Mouse (Mus musculus): ENCODE measurements around the gene Dnah10.

Gene Dnah10

GRCm38 (mm10) chr5:124868981-124869380 is 144.1 kb downstream of the Dnah10 start:
- peak in 1 of 2 experiments; percentile 31 for DNase-seq (ENCODE audit: low spot score in 2 of 2)

GRCm38 (mm10) chr5:124872033-124872432 is 147.1 kb downstream of the Dnah10 start:
- no peak for DNase-seq (ENCODE audit: low spot score in 2 of 2)

GRCm38 (mm10) chr5:124873096-124873495 is 148.2 kb downstream of the Dnah10 start:
- no peak for DNase-seq (ENCODE audit: low spot score in 2 of 2)

GRCm38 (mm10) chr5:124873890-124874601 is 149.2 kb downstream of the Dnah10 start:
- no peak for DNase-seq (ENCODE audit: low spot score in 2 of 2)

GRCm38 (mm10) chr5:124879251-124879650 is 154.4 kb downstream of the Dnah10 start:
- DNase-seq (ENCODE audit: low spot score in 2 of 2) = no peak

GRCm38 (mm10) chr5:124879801-124880200 is 154.9 kb downstream of the Dnah10 start:
- no peak for DNase-seq (ENCODE audit: low spot score in 2 of 2)

- no peak for DNase-seq (ENCODE audit: low spot score in 2 of 2)
Observed at GRCm38 (mm10) chr5:124883877-124884276, 159.0 kb downstream of the Dnah10 start.
